Mouse (Mus musculus) E14TG2a.4 (cell line): ENCODE data around the gene Esyt1.
A peak's percentile ranks its signal among the peaks of the same experiment; 100 is the strongest.
"Not testable (repeated sequence)": the region's sequence is repeated elsewhere in the genome, so short reads cannot be mapped to it uniquely, and the experiment has no call there.

ENCODE experiments used
- H3K27me3 ChIP-seq: 2 replicates; pipeline ENCODE4 v1.6.1; 2014; ENCODE audit warnings: low read length, control low read depth; ENCODE audit not compliant: insufficient read depth
- H3K36me3 ChIP-seq: 2 replicates; pipeline ENCODE4 v1.6.1; 2014; ENCODE audit warnings: low read length, control low read depth; ENCODE audit not compliant: insufficient read depth
- H3K4me1 ChIP-seq: replicated peaks from 2 replicates; pipeline ENCODE4 v1.6.1; 2014; ENCODE audit warnings: low read depth, low read length, control low read depth
- H3K4me3 ChIP-seq: replicated peaks from 2 replicates; pipeline ENCODE4 v1.5.1; 2014; ENCODE audit warnings: mild to moderate bottlenecking, low read length
- H3K9me3 ChIP-seq: 2 replicates; pipeline ENCODE4 v1.6.1; 2014; ENCODE audit warnings: low read length, control low read depth
- CTCF ChIP-seq: conservative IDR thresholded peaks from 2 replicates; pipeline ENCODE4 v1.5.1; 2014; ENCODE audit warnings: low read length
- NANOG ChIP-seq: IDR thresholded peaks from 2 replicates; pipeline ENCODE4 v1.6.1; 2014; ENCODE audit warnings: borderline replicate concordance, low read length, mixed read lengths
- POU5F1 ChIP-seq: IDR thresholded peaks from 2 replicates; pipeline ENCODE4 v1.6.1; 2014; ENCODE audit warnings: low read length, borderline replicate concordance

Gene Esyt1

DNA sequence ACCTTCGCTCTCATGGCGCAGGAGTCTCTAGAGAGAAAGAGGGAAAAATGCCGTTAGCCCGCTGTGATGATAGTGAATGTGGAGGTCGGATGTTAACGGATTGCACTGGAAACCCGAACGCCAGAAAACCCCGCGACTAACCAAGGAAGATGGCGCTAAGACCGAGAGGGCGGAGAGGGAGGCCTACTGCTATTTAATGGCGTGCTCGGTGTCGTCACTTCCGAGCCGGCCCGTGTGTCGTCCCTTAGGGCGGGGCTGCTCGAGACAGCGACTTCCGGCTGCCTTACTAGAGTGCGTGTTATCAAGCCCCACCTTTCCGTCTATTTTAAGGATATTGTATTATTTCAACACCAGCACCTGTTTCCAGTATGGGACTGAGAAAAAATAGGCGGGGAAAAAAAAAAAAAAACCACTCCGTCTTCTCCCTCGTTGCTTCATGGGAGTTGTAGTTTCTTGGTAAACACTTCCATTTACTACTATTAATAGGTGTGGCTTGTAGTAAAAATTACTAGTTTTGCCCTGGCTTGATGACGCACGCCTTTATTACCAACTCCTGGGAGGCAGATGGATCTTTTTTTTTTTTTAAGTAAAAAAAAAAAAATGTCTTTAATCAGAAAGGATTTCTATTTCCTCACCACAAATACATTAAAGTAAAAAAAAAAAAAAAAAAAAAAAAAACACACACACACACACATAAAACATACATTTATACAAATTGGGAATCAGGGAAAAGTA, 23.4 kb upstream of the Esyt1 start, which contains the start of gene Rpl41:
Gene Rpl41 (minus strand): TSS at position 359 of the 735 bp plus-strand sequence.
- no peaks in the 10 kb centered on the region for H3K27me3 ChIP-seq
- TF ChIP-seq POU5F1: no peak
- no peak for TF ChIP-seq CTCF
- no peak for TF ChIP-seq NANOG
- peaks cover 35% of the 10 kb centered on the region for H3K4me1 ChIP-seq
- no peaks in the 10 kb centered on the region for H3K9me3 ChIP-seq
- H3K4me3 ChIP-seq: peak within 1 kb of the TSS; percentile 94
- peaks cover 30% of the 10 kb centered on the region for H3K36me3 ChIP-seq

DNA sequence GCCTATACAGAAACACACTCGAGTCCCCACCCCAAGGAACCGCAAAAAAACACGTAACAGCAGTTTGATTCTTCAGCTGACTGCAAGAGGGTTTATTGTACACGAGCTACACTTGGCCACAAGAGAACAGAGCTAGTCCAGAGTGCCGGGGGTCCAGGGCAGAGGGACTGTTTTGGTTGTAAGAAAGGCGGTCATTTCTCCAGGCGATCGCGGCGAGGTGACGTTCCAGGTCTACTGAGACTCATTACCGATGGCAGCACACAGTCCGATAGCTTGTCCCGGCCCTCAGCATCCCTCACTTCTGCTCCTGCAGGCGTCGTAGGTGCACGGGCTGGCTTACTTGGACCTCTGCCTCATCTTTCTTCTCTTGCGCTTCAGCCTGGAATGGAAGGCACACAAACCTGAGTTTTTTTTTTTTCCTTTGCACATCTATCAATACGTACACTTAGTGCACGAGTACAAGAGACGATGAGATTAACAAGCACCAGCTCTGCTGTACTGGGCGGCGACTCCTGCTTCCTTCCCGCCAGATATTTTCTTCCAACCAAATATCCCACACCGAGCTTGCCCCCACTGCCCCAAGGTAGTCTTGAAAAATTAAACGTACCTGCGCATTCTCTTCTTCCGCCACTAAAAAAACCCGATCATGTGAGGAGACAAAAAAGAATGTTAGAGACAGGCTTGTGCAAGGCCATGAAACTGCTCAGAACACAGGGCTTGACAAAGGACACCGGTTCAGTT, 22.6 kb upstream of the Esyt1 start:
- peaks cover 44% of the 10 kb centered on the region for H3K4me1 ChIP-seq
- peak overlapping the region; percentile 94 for H3K4me3 ChIP-seq
- peaks cover 39% of the 10 kb centered on the region for H3K36me3 ChIP-seq
- H3K9me3 ChIP-seq, H3K27me3 ChIP-seq: not testable (repeated sequence)

DNA sequence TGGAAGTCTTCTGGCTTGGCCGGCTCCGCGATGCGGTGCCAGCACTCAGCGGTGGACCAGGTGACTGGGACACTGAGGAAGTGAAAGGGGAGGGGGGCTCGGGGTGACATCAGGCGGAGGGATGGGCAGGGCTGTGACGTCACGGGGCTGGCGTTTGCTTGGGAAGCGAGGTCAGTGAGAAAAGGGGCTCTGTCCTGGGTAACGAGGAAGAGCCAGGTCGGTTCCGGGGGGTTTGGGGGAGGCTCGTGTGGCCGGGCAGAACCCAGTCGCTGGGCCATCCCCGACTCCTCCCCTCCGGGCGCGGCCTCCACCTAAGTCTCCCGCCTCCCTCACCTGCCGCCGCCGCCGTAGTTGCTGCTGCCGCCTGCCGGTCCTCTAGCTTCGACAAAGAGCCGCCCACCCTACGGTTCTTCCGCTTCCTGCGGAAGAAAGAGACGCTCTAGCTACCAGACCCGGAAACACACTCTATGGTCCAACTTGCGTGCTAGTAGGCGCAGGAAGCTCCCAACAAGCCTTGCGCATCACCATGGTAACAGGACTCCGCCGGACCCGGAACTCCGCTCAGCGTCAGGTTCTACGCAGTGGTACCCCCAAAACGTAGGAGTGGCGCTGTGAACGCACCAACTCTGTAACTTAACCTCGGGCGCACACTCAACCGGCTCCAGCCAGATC, 21.8 kb upstream of the Esyt1 start, which contains the start of gene Zc3h10:
Gene Zc3h10 (minus strand): TSS at position 414 of the 672 bp plus-strand sequence.
- Histone ChIP-seq H3K4me1 (peaks cover 48% of the 10 kb centered on the region), H3K36me3 (peaks cover 46% of the 10 kb centered on the region), H3K4me3 (peak within 1 kb of the TSS; percentile 94), H3K27me3 (no peaks in the 10 kb centered on the region), H3K9me3 (no peaks in the 10 kb centered on the region)
- TF ChIP-seq POU5F1 (no peak), CTCF (no peak), NANOG (no peak)

DNA sequence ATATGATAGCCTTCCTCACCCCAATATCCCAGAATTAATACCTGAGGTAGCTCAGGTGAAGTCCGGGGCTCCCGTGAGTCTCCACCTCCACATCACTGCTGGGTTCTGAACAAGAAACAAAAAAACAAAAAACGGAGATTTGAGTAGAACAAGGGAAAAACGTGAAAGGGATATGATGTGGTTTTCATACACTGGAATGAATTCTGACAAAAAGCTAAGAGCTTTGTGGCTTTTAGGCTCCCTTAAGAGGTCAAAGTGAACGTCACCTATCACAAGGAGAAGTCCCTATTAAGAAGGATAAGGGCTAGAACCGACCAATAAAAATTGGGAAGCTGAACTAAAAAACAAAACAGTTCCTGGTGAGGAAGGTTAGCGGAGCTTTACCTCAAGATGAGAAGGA, 21.1 kb upstream of the Esyt1 start:
- H3K9me3 ChIP-seq: no peaks in the 10 kb centered on the region
- H3K36me3 ChIP-seq: peaks cover 53% of the 10 kb centered on the region
- H3K4me3 ChIP-seq: peak overlapping the region; percentile 94
- no peak for TF ChIP-seq NANOG
- TF ChIP-seq POU5F1: no peak
- H3K4me1 ChIP-seq: peaks cover 48% of the 10 kb centered on the region
- H3K27me3 ChIP-seq: no peaks in the 10 kb centered on the region

DNA sequence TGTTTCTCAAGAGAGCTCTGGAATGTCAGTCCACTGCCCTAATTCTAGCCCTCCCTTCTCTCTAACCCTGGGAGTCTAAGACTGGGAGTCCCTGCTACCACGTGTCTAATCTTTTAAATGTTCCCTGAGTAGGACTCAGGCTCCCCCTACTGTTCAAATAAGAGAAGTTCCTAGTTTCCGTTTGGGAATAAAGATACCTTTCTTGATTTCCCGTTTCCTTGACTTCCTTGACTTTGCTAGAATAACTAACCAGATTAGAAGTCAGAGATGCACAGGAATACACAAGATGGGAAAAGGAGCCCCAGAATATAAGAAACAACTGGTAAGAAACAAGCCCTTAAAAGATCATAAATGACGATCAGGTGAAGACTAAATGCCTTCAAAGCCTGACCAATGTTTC, 20.7 kb upstream of the Esyt1 start:
- Histone ChIP-seq H3K9me3 (no peaks in the 10 kb centered on the region), H3K36me3 (peaks cover 57% of the 10 kb centered on the region), H3K27me3 (no peaks in the 10 kb centered on the region), H3K4me3 (peak overlapping the region; percentile 94), H3K4me1 (peaks cover 48% of the 10 kb centered on the region)
- no peak for TF ChIP-seq POU5F1
- TF ChIP-seq CTCF: peak; percentile 85
- TF ChIP-seq NANOG: no peak

DNA sequence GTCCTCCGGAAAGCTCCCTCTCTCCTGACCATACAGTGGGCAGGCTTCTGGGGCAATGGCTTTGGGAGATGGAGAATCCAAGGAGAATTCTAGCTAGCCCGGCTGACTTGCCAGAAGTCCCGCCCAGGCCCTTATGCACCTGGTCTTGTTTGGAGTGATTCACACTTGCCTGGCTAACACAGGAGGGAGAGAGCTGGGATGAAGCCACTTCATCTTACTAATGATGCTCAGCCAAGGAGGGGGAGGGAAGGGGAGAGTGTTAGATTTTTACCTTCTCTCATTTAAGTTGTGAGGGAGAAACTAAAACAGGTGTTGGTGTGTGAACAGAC, 19.9 kb upstream of the Esyt1 start:
- H3K9me3 ChIP-seq: no peaks in the 10 kb centered on the region
- H3K4me3 ChIP-seq: peak overlapping the region; percentile 94
- H3K27me3 ChIP-seq: no peaks in the 10 kb centered on the region
- H3K36me3 ChIP-seq: peaks cover 65% of the 10 kb centered on the region
- TF ChIP-seq CTCF: no peak
- H3K4me1 ChIP-seq: peaks cover 48% of the 10 kb centered on the region

DNA sequence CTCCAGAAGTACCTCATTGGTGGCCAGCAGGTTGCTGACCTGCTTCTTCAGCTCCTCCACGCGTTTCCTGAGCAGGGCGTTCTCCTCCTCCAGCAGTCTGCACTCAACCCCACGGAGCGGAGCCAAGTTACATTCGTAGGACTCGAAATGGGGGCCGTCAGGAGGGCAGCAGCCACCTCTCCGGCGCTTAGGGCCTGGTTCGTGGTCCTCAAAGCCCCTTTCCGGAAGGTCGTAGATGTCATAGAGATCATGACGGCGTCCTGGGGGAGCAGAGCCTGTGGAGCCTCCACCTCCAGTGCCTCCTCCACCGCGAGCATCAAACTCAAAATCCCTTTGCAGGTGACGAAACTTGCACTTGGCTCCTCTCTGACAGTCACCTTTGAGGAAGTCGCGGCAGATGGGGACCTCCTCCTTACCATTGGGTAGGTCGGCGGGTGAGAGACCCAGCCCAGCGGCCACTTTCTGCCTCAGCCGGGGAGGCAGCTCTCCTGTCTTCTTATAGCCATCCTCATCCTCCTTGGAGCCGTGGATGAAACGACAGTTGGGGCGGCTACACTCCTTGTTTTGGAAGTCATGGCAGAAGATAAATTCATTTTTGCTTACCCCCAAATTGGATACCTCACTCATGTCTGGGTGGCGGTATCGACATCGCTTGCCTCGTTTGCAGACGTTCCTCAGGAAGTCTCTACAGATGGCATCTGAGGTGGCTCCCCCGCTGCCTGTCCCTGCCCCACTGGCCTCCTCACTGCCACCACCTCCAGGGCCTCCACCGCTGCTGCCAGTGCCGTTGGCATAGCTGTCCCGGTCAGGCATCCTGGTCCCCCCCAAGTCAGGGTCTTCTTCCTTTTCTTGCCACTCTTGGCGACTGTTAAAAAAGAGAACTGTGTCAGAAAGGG, 19.3 kb upstream of the Esyt1 start:
- Histone ChIP-seq H3K36me3 (peaks cover 65% of the 10 kb centered on the region), H3K27me3 (no peaks in the 10 kb centered on the region), H3K4me3 (peak overlapping the region; percentile 94), H3K9me3 (no peaks in the 10 kb centered on the region), H3K4me1 (peaks cover 51% of the 10 kb centered on the region)
- TF ChIP-seq POU5F1 (no peak), CTCF (no peak), NANOG (no peak)

DNA sequence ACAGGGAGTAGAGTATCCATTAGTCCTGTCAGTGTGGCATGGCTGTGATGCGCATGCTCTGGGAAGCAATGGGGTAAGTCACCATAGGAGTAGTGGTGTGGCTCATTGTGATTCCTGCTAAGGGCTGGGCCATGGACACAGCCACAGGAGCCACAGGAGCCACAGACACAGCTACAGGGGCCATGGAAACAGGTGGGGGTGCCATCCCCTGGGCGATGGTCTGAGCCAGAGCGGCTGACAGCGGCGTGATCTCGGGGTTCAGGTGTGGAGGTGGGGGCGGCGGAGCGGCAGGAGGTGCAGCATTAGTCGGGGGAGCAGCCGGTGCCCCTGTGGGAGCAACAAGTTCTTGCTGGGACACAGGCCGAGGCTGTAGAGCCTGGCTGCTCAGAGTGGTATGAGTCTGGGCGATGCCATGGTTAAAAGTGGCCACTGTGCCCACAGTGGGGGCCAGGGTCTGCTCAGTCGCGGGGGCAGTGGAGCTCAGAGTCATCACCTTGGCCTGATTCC, 18.5 kb upstream of the Esyt1 start:
- Histone ChIP-seq H3K27me3 (no peaks in the 10 kb centered on the region), H3K36me3 (peaks cover 65% of the 10 kb centered on the region), H3K4me3 (peak overlapping the region; percentile 94), H3K4me1 (peaks cover 52% of the 10 kb centered on the region), H3K9me3 (no peaks in the 10 kb centered on the region)
- TF ChIP-seq CTCF (no peak), POU5F1 (no peak), NANOG (no peak)
